Mouse (Mus musculus): Measurements from ENCODE around the gene Cnp.
"Not testable (repeated sequence)": the region's sequence is repeated elsewhere in the genome, so short reads cannot be mapped to it uniquely, and the experiment has no call there.

Cnp gene

DNA sequence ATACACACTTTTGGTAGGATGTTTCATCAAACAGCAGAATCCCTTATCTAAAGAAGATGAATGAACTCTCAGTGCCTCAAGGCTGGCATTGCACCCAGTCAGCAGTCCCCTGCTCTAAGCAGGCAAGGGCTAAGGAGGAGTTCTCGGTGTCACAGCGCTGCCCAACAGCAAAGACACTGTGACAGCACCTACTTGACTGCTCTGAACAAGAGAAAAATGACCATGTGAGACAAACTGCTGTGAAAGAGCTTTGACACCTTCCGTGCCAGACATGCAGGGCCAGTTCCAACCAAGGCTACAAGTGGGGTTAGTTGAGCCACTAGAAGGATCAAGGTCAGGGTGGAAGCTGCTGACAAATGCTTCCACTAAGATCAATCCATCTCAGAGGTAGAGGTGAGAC, 10.4 kb downstream of the Cnp start:
- DNase-seq (ENCODE audit: low read depth, low spot score): no peak

DNA sequence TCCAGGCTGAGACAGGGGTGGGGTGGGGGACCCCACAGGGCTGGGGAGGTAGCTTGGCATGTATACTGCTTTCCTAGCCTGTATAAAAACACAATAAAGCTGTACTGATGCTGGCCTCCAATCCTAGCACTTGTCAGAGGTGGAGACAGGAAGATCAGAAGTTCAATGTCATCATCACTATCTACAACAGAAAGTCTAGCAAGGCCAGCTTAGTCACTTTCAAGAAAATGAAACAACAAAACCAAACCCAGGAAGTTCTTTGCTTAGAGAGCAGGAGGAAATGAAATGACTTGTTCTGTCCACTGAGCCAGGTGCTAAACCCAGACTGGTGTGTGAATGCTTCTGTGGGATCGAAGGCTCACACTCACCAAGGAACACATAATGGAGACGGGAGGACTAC, 13.8 kb downstream of the Cnp start:
- DNase-seq (ENCODE audit: low read depth, low spot score): no peak

DNA sequence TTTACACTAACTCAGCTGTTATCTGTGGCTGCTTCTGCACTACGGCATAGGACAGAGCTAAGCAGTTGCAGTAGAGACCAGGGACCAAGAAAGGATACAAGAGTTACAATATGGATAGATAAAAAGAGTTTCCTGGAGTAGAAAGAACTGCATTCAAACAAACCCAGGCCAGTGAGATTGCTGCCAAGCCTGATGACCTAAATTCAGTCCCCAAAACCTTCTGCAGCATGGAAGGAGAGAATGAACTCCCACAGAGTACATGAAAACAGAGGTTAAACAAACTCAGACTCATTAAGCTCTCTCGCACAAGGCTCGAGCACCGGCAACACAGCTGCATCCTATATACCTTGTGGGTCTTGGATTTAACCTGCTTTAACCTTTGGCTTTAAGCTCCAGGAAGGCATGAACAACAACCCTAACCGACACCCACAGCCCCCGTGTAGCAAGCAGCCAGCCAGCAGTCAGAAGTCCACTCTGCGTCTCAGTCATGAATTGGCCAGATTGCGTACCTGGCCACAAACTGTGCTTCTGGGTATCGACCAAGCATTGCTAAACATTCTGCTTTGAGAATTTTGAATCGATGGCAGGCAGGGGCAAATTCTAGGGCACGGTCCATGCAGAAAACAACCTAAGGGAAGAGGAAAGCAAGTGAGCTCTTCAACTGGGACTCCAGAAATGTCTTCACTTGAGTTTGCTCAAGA, 17.8 kb downstream of the Cnp start:
- no peak for DNase-seq (ENCODE audit: low read depth, low spot score)

DNA sequence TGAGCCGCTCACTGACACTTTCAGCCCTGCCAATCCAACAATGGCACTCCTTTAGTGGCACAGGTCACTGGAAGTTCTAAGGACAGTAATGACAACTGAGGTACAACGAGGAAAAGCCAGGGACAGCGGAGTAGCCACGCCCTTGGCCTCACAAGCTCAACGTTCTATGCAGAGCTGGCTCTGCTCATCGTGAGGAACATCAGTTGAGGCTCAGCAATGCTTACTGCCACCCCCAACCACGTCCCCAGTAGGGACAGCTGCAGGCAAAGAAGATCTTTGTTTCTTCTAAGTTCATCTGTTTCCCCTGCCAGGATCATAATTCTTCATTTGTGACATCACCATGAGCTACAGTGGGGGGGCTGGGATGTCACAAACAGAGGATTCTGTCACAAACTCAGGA, 19.9 kb downstream of the Cnp start:
- DNase-seq (ENCODE audit: low read depth, low spot score): no peak

DNA sequence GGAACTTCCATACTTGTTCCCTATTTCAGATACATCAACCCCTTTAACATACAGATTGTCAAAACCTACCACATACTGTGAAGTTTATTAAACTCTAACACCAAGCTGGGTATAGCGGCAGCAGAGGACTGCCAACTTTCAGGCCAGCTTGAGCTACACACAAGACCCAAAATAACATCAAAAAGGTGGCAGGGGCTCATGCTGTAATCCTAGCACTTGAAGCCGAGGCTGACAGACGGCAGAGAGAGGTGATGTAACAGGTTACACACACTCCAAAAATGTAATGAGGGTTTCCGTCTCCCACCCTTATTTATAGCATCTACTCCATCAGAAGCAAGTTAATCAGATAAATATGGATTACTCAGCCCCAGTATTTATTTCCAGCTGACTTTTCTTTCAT, 20.8 kb downstream of the Cnp start:
- peak; percentile 68 for DNase-seq (ENCODE audit: low read depth, low spot score)

DNA sequence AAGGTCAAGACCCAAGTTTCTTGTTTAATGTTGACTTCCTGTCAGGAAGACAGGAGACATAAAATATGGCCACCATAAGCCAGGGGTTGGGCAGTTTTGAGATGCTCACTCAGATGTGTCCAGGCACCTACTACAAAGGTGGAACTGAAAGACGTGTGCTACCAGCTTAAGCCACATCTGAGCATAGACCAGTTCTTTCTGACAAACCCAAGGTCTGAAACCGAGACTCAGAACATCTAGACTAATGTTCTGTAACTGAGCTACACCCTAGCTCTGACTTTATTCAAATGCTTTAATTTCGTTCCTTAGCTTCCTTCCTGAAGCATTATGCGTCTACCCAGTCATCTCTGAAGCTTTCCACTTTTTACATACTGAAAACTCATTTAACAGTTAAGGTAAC, 23.4 kb downstream of the Cnp start:
- DNase-seq (ENCODE audit: low read depth, low spot score): no peak

DNA sequence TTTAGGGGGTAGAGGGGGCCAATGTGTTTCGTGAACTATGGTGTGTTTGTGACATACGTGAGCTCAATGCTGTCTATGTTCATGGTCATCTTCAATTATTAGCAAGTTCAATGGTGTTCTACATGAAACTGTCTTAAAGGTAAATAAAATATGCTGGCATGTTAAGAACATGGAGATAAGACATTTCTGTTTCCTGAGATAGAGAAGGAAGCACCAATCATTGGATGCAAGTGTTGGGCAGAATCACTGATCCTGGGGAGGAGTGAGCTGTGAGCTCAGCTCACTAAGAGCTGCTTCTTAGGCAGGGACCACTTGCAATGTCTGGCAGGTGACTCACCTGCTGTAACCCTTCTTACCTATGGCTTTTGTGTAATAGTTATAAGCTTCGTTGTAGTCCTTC, 26.7 kb downstream of the Cnp start:
- no peak for DNase-seq (ENCODE audit: low read depth, low spot score)

DNA sequence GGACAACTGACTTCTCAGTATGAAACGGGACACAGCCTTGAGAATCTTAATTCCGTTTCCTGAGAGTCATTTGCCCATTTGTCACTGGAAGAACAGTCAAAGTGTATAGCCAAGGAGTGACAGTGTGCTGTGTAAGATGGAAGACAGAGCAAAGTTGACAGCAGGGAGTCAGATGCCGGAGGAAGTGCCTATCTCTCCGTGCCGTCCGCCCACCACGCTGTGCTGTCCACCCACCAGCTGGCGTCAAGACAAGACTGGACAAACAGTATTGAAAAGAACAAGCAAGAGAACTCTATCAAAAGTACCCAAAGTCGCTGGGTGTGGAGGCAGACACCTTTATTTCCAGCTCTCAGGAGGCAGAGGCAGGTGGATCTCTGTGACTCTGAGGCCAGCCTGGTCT, 28.5 kb downstream of the Cnp start:
- DNase-seq (ENCODE audit: low read depth, low spot score): no peak

DNA sequence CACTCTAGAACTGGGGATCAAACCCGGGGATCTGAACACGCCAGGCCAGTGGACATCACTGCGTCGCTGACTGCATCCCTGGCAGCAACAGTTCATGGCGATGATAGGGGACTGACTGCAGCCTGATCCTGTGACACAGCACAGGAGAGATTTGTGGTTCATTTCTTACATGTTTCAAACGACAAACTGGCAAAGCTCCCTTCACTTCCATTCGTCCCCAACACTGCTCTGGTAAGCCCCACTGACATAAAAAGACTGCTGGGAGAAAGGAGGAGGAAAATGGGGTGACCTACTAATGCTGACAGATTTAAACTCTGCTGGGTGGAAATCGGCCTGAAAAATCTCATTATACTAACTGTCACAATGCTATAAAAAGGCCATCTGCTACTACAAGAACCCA, 29.1 kb downstream of the Cnp start:
- no peak for DNase-seq (ENCODE audit: low read depth, low spot score)

DNA sequence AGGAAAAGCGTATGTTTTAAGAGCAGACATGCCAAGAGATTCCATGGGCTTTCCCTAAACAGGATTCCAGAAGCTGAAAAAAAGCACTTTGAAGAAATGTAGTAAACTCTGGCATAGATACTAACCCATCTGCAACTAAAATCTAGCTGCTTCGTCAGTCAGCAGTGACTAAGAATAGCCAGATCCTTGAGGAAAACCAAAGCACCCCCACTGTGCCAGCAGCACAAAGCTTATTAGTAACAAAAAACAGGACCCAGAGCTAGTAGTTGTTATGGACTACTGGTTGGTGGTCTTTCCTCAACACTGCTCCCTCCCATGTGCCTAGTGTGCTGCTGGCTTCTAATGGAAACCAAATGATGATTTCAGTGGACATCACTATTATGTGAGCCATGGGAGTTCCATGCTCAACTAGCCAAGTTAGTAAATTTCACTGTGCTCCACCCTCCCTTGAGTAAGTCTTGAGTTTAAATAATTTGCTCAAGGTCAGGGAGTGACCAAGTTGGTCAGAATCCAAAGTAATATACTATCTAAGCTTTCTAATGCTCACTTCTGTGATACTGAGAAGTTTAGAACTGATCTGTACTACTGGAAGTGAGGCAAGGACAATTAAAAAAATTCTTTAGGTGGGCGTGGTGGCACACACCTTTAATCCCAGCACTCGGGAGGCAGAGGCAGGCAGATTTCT, 29.8 kb downstream of the Cnp start:
- no peak for DNase-seq (ENCODE audit: low read depth, low spot score)

DNA sequence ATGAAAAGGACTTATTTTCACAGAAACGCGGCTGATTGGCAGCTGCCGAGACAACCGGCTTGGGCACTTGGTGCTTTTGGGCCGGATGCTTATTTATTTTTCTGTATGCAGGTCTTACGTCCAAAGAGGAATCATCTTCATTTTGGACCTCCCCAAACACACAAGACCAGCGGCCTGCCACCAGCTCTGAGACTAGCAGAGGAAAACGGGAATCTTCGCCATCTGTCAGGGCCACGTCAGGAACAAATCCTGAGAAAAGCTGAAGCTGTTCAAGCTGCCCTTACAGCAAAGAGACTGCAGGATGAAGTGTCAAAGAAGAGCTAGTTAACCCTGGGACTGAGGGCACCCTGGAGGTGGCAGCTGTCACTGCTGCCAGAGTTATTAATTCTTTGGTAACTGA, 30.7 kb downstream of the Cnp start:
- DNase-seq (ENCODE audit: low read depth, low spot score): no peak

DNA sequence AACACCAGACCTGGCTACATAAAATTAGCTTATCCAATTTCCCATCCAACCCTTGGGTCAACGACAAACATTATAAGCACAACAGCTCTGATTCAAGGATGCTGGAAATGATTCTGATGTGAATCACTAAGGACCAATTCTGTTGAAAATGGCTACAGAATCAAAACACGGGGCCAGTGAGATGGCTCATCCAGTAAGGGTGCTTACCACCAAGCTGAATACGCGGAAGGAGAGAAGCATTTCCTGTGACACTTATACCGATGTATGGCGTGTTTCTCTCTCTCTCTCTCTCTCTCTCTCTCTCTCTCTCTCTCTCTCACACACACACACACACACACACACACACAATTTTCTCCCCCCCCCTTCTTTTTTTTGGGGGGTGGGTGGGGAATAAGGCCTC, 32.4 kb downstream of the Cnp start:
- no peak for DNase-seq (ENCODE audit: low read depth, low spot score)

DNA sequence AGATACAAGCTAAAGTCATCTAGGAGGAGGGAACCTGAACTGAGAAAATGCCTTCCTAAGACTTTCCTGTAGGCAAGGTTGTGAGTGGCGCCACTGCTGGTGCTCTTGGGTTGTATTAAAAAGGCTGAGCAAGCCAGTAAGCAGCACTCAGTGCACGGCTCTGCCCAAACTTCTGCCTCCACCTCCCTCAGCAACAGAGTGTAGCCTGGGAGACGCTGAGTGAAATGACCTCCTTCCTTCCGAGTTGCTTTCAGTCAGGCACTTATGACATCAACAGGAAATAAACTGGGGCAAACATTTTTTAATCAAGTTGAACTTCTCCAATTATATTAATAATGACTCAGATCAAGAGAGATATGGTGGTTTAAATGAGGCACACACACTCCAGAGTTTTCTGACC, 34.1 kb downstream of the Cnp start:
- DNase-seq (ENCODE audit: low read depth, low spot score): no peak

DNA sequence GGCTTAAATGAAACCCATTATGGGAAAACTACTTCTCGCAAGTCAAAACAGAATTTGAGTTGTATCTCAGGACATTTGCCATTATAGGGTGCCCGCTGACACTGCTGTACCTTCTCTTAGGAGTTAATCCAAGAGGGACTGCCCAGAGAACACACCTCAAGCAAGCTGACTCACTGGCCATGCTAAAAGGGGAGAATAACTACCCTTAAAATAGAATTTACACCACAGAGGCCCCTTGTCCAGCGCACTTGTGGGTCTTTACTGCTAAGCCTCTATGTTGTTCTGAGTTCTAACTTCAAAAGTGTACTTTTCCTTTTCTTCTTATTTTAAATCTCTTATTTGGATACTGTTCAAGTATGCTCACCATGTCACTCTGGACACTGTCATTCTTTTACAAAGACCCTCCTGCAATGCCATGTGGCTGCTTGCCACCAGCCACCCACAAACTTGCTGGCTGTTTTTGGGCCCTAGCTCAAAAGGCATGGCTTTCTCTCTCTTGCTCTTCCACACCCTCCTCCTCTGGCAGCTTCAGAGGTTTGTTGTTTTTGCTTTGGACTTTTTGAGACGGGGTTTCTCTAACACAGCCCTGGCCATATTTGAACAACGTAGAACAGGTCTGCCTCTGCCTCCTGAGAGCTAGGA, 34.8 kb downstream of the Cnp start:
- DNase-seq (ENCODE audit: low read depth, low spot score): no peak

DNA sequence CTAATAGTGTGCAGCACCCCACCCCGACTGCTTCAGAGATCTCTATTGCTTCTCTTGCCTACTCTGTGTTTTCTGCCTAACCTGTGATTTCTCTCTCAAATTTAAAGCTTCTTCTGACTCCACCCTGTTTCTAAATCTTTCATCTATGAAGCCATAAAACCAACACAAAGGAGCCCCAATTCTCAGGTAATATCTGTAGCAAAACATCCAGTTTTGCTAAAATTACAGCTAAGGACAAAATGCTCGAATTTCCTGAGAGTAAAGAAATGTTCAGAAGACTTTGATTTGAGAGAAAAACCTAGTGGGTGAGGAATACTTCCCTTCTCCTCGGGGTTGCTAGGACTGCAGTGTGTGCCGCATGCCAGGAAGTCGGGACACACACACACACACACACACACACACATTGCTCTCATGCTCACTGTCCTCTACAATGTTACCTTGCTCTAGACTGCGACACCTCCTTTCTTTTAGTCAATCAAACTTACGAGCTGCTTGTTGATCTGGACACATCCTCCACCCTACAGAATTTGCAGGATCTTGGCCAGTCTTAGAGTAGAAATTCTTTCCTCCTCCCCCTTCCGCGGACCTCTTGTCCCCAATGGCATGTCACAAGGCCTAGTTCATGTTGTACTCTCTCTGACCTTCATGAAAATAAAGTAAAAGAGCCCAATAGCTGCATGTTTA, 35.4 kb downstream of the Cnp start:
- DNase-seq (ENCODE audit: low read depth, low spot score): no peak

DNA sequence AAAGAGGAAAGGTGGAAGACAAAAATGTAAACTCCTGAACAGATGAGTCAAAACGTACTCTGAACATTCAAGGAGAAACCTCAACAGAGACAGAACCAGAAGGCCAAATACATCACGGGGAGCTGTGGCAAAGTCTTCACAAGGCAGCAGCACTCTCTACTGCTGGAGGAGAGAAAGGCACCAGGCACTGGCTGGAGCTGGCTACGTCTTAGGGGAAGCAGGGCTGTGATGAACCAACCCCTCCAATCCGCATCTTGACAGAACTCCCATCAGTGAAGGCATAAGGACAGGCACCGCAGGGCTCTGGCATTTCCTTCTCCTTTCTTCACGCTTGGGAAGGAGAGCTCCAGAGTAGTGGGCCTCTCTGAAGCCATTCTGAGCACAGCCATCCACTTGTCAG, 36.9 kb downstream of the Cnp start:
- DNase-seq (ENCODE audit: low read depth, low spot score): no peak

DNA sequence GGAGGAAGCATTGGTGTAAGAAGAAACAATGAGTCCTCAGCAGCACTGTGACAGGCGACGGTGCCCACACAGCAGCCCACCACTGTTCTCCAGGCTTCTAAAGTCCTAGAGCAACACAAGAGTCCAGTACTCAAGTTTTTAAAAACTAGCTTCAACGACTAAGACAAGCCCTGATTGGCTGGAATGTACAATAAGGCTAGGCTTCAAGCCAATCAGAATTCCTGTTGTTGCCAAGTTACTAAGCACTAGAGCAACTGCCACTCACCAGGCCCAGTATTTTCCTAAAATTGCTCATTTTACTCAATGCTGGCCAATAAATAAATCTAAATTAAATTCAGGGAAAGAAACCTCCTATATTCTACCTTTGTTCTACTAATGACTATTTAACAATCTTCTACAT, 38.5 kb downstream of the Cnp start:
- no peak for DNase-seq (ENCODE audit: low read depth, low spot score)

DNA sequence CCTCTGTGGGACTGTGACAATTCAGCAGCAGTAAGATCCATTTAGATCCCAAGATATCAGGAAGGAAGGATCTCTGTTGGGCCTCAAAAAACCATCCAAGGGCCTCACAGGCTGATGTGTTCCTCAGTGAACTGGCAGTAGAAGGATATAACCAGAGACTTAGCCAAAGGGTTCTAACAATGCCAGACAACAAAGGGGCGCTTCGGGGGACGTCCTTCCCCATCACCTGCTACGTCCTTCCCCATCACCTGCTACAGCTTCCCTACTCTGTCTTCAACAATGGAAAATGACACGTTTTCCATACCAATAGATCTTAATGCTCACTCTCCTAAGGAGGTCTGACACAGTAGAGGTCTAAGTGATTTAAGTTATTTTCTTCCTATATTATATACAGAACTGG, 41.6 kb downstream of the Cnp start:
- DNase-seq (ENCODE audit: low read depth, low spot score): no peak

DNA sequence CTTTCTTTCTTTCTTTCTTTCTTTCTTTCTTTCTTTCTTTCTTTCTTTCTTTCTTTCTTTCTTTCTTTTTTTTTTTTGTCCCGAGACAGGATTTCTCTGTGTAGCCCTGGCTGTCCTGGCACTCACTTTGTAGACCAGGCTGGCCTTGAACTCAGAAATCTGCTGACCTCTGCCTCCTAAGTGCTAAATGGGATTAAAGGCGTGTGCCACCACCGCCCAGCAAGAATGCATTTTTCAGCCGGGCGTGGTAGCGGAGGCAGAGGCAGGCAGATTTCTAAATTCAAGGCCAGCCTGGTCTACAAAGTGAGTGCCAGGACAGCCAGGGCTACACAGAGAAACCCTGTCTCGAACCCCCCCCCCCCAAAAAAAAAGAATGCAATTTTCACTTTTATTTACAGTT, 42.1 kb downstream of the Cnp start:
- DNase-seq (ENCODE audit: low read depth, low spot score): not testable (repeated sequence)

DNA sequence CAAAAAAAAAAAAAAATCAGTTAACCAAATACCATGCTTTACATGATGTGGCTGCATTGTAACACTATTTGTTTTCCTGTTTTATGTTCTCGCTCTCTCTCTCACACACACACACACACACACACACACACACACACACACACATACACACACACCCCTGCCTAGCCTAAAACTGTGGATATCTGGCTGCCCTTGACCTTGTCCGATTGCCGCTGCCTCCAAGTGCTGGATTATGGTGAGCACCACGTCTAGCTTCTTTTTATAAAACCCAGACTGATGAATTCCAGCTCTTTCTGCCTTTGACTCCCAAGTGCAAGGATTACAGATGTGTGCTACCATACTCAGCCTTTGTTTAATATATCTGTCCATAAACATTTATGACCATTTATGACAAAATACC, 42.8 kb downstream of the Cnp start:
- no peak for DNase-seq (ENCODE audit: low read depth, low spot score)

DNA sequence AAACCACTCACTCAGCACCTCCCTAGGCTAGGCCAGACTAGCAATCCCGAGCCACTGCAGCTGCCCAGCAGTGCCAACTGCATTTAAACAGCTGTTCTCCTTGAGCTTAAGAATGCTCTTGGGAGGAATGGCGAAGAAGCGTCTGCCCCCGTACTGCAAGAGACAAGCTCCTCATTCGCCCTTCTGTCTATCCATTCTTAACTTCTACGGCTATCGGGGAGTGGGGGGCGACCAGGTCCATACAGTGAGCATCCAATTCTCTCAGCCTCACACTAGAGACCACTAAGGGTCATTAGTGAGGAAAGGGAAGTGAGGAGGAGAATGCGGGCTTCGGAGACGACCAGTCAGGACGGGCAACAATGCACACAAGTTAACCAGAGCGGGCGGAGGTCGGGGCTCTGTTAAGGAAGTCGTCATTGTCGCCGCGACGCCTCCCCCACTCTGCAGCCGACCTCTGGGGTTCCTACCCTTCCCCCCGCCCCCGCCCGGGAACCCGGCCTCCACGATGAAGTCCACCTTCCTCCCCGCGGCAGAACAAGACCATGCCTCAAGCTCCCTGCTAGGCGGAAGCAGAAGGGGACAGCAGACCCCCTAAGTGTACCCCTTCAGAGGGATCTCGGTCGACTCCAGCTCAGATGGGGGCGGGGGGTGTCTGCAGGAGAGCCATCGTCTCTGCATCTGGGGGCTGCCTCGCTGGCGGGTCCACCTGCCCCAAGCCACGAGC, 44.2 kb downstream of the Cnp start, which contains the start of gene Nkiras2:
Nkiras2 (plus strand) TSS at position 484 of the 724 bp plus-strand sequence.
- no peak for DNase-seq (ENCODE audit: low read depth, low spot score)

DNA sequence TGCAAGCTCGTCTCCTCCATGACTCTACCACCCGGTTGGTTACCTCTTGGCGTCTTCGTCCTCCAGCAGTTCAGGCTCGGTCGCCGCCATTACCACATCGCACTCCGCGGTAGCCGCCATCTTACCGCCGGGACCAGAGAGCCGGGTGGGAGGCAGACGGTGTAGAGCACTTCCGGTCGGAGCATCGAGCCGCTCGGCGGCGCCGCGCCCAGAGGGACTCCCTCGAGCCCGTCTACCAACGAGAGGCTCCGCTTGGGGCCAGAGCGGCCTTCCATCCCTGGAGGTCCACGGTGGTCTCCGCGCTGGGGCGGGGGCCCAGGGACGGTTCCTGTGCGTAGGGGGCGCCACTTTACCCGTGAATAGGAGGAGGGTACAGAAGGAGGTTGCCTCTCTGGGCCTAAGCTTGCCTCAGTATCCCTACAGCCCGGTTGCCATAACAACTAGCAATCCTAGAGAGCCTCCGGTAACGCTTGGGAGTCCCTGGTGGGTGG, 44.8 kb downstream of the Cnp start:
- peak; percentile 91 for DNase-seq (ENCODE audit: low read depth, low spot score)

Measured in skeletal muscle tissue, adult 2 months (tissue).